Mouse (Mus musculus) testis, postnatal 14 days (tissue): ENCODE results near the gene Mta3.
A peak's percentile ranks its signal among the peaks of the same experiment; 100 is the strongest.
"Not testable (repeated sequence)": the region's sequence is repeated elsewhere in the genome, so short reads cannot be mapped to it uniquely, and the experiment has no call there.

ENCODE experiments used
- DNase-seq: peaks from one replicate; pipeline ENCODE4 v3.0.0; 2021; ENCODE audit warnings: low spot score

Gene Mta3

GRCm38 (mm10) chr17:83849717-83850116 lies 143.8 kb downstream of the Mta3 start:
- no peak for DNase-seq

- peak; percentile 75 for DNase-seq
These were observed 144.5 kb downstream of the Mta3 start for GRCm38 (mm10) chr17:83850458-83850857.

GRCm38 (mm10) chr17:83850864-83851263 lies 144.9 kb downstream of the Mta3 start:
- no peak for DNase-seq

GRCm38 (mm10) chr17:83853831-83854230 lies 147.9 kb downstream of the Mta3 start:
- DNase-seq: no peak

GRCm38 (mm10) chr17:83854284-83854918 lies 148.4 kb downstream of the Mta3 start:
- peak; percentile 59 for DNase-seq

- no peak for DNase-seq
These were observed 152.4 kb downstream of the Mta3 start for GRCm38 (mm10) chr17:83858413-83858812.

GRCm38 (mm10) chr17:83859639-83860038 lies 153.7 kb downstream of the Mta3 start:
- DNase-seq: no peak

- no peak for DNase-seq
These were observed 154.3 kb downstream of the Mta3 start for GRCm38 (mm10) chr17:83860224-83860623.

GRCm38 (mm10) chr17:83860968-83861367 lies 155.0 kb downstream of the Mta3 start:
- not testable (repeated sequence) for DNase-seq

- peak; percentile 92 for DNase-seq
These were observed 155.6 kb downstream of the Mta3 start for GRCm38 (mm10) chr17:83861444-83862133.

GRCm38 (mm10) chr17:83862134-83862881 lies 156.3 kb downstream of the Mta3 start:
- peak; percentile 53 for DNase-seq

GRCm38 (mm10) chr17:83865366-83865765 lies 159.4 kb downstream of the Mta3 start:
- no peak for DNase-seq

- DNase-seq: no peak
These were observed 160.6 kb downstream of the Mta3 start for GRCm38 (mm10) chr17:83866582-83866981.

- no peak for DNase-seq
These were observed 164.4 kb downstream of the Mta3 start for GRCm38 (mm10) chr17:83870385-83870784.
